Mouse (Mus musculus) thymus, adult 2 months (tissue): ENCODE results near the gene Mecom.

Experiments used
- CTCF ChIP-seq: fragments of 200-500 bp; IDR thresholded peaks from 2 replicates; pipeline ENCODE4 v1.5.1; 2012; ENCODE audit warnings: mild to moderate bottlenecking, control low read depth, low read length, moderate library complexity, borderline replicate concordance; ENCODE audit not compliant: control insufficient read depth, poor library complexity, insufficient read depth; ENCODE audit errors: extremely low read depth
- POLR2A ChIP-seq: fragments of 200-500 bp; IDR thresholded peaks from 2 replicates; pipeline ENCODE4 v1.6.1; 2012; ENCODE audit warnings: mild to moderate bottlenecking, low read length, control low read depth, moderate library complexity; ENCODE audit not compliant: control insufficient read depth, poor library complexity, insufficient read depth; ENCODE audit errors: extremely low read depth

DNA sequence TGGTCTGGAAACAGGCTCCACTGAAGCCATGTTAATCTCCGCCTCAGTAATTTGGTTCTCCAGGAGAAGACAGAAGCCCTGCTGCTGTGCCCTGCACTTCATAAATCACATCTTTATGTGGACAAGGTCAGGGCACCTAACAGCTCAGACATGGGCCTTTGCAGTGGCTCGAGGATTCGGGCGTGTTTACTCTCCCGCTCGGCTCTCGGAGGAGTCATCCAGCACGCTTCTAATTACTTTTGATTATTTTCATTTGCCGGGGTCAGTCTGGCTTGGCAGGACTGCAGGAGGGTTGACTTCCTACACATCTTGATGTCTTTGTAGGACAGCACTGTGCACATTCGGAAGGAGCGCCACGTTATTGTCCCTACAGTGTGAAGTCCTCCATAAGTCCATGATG lies 529.6 kb downstream of the Mecom start:
- TF ChIP-seq CTCF (no peak), POLR2A (no peak)
